Mouse (Mus musculus): ENCODE results near the gene Snx29. TPM values are rescaled to one million over a fixed set of nuclear protein-coding genes. Genes with fewer than 3 reads are reported as not detected.
A peak's percentile ranks its signal among the peaks of the same experiment; 100 is the strongest.
"Not testable (repeated sequence)": the region's sequence is repeated elsewhere in the genome, so short reads cannot be mapped to it uniquely, and the experiment has no call there.

Snx29 gene
- polyA plus RNA-seq, 1 experiment = 9.1 TPM

DNA sequence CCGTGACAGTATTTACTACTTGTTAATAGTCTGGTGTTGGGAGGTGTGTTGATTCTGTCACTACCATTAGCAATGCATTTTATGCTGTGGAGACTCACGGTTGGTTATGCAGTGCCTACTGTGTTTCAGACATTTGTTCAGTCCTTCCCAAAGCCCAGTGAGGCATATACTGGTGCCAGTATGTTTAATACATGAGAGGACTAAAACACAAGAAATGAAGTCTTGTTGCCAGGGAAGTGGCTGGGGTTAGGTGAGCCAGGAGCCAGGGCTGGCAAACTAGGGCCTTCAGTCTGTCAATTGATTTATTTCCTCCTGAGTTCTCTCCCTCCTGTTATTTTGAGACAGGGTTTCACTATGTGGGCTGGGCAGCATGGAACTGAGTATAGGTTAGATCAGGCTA is 154.3 kb downstream of the Snx29 start:
- no peak for DNase-seq (ENCODE audit: extremely low spot score in 1 of 2, low spot score in 1 of 2)

DNA sequence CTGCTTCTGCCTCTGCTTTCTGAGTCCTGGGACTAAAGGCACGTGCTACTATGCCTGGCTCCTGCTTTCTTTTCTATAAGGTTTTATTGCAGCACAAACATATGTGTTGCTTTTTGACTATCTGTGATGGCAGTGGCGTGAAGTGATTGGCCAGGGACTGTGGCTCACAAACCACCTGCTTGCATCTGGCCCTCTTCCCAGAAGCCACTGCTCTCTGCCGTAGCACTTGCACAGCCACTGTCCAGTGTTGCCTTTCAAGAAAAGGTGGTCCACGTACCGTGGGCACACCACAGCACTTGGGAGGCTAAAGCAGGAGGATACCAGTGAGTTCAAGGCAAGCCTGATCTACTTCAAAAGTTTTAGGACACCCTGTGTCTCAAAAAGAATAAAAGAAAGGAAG is 154.9 kb downstream of the Snx29 start:
- DNase-seq (ENCODE audit: extremely low spot score in 1 of 2, low spot score in 1 of 2) = no peak

DNA sequence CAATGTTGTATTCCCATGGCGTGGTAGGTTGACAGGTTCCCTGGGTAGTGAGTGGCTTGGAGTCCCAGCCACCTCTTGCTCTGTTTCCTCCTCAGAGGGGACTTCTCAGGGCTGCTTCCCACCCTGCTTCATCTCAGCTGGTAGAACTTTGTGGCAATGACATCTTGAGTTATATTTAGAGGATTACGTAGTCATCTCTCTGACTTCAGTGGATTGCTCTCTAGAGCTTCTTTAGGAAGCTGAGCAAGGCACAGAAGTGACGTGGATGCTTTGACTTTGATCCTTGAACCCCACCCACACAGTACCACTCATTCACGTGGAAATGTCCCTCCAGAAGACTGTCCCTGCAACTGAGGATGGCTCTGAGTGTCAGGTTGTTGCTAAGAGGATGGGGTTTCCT is 156.9 kb downstream of the Snx29 start:
- DNase-seq (ENCODE audit: extremely low spot score in 1 of 2, low spot score in 1 of 2) = no peak

DNA sequence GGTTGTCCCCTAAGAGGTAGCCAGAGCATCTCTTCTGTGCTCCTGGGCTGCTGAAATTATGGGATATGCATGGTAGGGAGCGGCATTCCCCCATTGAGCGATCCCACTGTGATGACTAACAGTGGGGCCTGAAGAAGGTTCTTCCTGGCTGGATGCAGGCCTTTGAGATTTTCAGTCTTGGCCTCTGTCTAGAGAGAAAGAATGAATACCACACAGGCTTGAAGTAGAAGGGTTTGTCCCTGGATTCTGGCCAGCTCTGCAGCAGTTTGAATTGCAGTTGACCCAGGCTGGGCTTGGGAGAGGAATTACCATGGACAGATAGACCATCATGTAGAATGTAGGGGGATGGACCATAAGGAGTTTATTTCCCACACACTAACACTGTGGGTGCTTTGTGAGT is 159.5 kb downstream of the Snx29 start:
- no peak for DNase-seq (ENCODE audit: extremely low spot score in 1 of 2, low spot score in 1 of 2)

DNA sequence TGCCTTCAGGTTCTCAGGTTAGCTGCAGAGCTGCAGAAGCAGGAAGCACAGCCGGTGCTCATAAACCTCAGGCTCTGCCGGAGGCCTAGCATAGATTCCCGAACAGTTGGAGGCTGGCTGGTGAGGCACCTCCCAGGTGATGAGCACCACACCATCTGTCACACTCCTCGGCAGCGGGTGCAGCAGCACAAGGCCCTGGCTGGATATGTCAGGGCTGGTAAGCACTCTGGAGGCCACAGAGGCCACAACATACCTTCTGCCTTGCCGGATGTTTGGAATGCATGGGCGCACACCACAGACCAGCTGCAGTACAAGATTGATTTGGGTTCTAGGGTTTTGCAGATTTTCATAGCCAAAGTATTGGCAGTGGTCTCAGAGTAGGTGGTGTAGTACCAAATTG is 172.2 kb downstream of the Snx29 start:
- no peak for DNase-seq (ENCODE audit: extremely low spot score in 1 of 2, low spot score in 1 of 2)

DNA sequence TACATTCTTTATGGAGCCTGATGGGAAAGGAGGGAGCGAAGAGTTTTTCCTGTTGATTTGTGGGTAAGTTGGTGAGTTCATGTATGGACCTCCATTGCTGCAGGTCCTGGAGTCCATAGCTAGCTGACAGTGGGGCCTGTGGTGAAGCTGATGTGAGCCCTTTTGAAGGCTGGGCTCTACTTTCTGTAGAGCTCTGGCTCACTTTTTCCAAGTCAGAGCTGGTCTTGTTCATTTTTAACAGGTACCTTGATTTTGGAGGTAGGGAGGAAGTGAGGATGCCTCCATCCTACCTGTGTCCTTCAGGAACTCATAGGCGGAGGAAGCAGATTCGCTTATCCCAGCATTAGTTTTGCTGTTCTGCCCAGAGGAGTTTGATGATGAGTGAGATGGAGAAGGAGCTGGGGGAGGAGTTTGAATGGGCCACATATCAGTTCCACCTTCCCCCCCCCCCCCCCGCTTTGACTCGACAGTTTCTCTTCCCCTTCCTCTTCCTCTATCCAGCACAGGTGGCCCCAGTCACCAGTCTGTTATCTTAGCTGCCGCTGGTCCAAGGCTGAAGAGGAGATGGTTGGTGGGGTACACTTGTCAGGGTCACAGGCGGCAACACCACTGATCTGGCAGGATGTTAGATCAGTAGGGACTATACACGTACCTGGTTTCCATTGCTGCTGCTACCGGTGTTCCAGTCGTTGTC is 173.4 kb downstream of the Snx29 start:
- no peak for DNase-seq (ENCODE audit: extremely low spot score in 1 of 2, low spot score in 1 of 2)

DNA sequence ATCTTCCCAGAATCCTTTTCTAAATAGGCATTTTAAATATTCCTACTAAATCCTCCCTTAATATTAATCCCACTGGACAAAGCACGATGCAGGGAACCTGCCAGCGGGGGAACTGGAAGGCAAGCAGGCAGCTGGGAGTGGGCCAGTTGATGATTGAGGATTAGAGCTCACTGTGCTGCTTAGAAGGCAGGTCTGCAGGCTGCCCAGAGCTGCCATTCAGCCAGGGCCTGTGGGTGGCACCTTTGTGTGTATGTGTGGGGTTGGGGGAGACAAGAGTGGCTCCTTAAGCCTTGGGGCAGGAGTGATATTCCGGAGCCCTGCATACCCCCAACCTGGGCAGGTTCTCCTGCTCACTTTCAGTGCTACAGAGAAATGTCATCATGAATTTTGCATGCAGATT is 174.0 kb downstream of the Snx29 start:
- no peak for DNase-seq (ENCODE audit: extremely low spot score in 1 of 2, low spot score in 1 of 2)

DNA sequence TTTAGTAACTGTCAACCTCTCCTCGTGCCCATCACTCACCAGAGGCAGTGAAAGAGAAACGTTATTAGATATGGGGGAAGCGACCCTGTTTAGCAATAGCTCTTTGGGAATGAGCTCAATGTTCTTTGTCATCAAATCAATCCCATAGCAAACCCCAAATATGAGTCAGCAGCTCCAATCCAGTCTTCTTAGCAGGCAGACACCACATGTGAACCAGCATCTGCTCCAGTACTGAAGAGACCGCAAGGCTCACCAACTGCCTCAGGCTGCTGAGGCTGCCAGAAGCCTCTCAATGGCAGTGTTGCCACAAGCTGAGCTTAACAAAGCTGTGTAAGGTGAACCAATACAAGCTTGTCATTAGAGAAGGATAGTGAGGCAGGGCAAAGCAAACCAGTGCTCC is 177.4 kb downstream of the Snx29 start:
- no peak for DNase-seq (ENCODE audit: extremely low spot score in 1 of 2, low spot score in 1 of 2)

DNA sequence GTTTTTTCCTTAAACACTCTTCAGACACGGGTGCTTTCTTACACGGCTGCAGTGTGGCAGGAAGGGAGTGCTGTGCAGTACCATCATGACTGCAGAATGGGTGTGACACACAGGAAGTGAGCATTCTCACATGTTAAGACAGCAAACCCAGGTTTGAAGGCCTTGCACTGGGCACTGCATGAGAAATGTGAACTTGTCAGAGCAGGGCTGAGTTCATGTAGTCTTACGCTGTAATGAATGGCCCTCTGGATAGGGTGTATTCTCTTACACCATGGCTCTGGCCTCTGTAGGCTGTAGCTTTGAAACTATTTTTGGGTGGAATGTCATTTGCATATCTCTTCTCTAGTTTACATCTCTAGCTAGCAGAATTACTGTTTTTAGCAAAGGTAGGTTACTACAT is 178.4 kb downstream of the Snx29 start:
- DNase-seq (ENCODE audit: extremely low spot score in 1 of 2, low spot score in 1 of 2) = no peak

DNA sequence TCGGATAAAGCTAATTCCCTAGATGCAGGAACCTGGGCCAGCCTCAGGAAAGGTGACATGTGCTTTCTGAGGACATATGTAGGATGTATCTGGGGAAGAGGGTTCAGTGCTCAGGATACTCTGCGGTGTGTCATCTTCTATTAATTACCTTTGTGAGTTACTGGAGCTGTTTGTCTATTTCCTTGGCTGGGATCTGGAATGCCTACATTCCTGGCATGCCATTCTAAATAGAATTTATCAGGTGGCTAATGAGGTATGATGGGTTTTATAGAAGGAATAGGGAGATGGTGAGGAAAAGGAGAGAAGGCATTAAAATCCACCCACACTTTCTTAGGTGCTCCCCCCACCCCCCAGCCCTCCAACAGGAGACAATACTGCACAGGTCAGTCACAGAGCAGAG is 178.9 kb downstream of the Snx29 start:
- DNase-seq (ENCODE audit: extremely low spot score in 1 of 2, low spot score in 1 of 2) = no peak

DNA sequence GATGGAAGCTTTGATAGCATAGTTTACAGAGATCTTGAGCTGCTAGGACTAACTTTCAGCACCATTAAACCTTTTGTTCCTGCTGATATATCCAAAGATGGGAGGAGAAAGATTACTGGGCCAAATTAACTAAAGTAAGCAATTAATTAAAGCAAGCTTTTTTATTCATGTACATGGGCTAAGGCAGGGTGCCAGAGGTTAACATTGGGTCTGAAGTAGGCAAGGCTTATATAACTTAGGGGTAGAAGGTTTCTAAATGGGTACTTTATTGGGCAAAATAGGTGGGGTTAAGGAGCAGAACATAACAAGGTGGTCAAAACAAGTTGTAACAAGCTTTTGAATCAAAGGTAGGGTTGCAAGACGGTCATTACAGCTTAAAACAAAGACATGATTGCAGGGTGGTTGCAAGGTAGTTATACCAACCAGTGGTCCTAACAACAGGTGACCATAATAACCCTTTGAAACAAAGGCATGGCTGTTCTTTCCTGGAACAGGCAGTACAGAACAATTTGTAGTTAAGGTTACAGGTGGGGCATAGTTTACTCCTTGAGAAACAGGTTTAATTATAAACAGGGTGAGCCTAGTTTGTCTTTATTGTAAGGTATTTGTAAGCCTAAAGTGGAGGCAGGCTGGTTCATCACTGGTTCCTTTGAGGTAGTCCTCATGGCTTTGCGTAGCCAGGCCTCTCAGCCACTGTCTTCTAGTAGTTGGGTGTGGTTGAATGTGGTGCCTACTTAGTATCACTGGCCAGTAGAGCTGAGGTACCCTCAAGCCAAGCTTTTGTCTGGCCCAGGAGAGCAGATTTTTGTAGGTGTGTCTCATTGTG is 182.2 kb downstream of the Snx29 start:
- no peak for DNase-seq (ENCODE audit: extremely low spot score in 1 of 2, low spot score in 1 of 2)

DNA sequence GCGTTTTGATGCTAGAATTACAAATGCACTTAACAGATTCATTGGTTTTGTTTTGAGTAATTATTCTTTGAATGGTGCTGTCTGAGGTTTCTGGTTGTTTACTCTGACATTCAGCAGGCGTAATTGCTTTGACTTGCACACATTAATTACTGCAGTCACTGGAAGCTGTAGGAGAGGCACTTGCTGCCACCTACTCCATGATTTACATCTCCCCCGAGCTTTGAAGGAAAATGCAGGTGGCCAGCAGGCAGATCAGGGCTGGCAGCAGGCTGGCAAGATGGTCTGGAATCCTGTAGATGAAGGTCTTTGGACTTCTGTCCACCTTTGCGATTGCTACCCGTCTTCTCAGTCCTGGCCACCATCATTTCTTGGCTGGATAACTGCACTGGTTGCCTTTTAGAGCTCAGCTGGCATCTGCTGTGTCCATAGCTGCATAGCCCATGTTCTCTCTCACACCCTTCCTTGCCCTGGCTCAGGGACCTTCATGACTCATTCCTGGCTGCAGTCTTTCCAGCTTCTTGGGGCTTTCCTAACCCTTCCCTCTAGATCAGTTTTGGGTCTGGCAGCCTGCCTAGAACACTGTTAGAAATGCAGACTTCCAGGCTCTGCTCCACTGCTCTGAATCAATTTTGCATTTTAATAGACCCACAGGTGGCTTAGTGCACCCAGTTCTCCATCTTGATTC is 182.9 kb downstream of the Snx29 start:
- peak in 1 of 2 experiments; percentile 37 for DNase-seq (ENCODE audit: extremely low spot score in 1 of 2, low spot score in 1 of 2)

DNA sequence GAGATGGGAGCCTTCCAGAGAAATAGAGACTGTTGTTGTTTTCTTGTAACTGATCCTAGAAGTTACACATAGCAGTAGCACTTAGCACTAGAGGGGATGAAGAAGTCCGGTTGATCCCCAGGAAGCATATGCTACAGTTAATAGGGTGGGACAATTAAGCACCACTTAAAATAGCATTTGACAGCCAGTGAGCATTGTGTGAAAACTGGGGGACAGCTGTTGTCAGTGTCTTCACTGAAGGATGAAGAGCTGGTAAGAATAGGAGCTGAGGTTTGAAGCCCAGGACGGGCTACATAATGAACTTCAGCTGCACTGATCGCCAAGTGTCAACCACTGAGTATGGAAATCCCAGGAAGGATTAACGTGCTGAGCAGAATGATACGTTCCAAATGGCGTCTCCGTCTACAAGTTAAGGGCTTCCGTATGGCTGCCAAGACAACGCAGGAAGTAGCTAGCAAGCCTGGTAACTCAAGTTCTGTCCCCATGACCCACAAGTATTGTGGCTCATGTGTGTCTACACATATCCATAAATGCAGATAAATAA is 184.6 kb downstream of the Snx29 start:
- DNase-seq (ENCODE audit: extremely low spot score in 1 of 2, low spot score in 1 of 2) = no peak

DNA sequence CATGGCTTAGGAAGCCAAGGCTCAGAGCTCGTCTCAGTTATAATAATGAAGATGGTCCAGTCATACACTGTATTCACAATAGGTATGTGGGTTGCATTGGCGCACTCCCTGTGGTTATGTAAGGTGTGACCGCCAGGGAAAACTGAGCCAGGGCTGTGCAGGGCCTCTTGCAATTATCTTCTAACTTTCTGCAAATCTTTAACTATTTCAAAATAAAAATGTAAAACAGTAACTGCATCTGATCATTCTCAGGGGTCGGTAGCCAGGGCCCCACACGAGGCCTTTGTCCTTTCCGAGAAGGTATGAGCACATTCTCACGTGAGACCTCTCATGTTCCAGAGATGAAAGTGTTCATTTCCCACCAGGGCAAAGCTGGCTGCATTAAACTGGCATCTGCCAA is 185.6 kb downstream of the Snx29 start:
- no peak for DNase-seq (ENCODE audit: extremely low spot score in 1 of 2, low spot score in 1 of 2)

DNA sequence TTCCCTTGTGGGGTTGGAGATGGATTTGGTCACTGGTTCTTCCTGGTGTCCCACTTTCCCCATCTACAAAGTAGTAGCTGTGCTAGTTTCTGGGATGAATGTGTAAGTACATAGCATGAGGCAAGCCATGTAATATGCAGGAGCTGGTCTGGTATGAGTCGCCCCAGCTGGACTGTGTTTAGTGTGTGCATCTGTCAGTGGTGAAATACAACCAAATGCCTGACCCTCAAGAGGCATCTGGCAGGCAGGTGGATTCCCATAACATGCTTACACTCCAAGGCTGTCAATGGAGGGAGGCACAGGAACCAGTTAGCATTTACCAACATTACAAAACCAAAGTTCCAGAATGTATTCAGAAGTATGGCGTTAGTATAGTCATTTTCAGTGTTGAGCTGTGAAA is 187.7 kb downstream of the Snx29 start:
- no peak for DNase-seq (ENCODE audit: extremely low spot score in 1 of 2, low spot score in 1 of 2)

DNA sequence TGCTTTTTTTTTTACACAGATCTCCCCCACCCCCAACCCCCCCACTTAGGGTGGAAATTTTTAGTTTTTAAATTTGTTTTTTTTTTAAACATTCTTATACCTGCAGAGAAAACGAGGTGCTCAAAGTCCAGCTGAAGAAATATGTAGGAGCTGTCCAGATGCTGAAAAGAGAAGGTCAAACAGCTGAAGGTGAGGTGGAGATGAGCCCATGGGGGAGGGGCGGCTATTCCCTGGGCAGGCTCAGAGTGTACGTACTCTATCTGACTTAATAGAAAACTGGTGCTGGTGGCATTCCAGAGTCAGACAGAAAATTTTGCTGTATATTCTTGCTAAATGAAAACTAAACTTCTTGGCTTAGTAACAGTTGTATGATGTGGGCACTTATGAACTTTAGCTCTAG is 188.1 kb downstream of the Snx29 start:
- DNase-seq (ENCODE audit: extremely low spot score in 1 of 2, low spot score in 1 of 2) = no peak

DNA sequence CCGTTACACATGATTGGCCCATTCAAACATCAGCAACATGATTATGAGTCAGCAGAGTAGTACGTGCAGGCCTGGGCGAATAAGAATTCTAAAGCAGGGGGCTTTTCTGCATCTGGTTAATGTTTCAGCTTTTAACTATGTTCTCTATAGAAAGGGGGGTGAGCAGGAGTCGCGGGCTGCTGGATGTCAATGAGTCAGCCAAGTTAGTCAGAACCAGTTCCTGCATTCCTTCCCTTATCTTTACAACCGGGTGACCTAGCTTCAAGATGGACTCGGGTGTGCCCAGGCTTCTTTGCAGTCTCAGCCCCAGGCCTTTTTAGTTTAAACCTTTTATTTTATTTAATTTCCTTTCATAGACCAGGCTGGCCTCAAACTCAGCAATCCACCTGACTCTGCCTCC is 189.0 kb downstream of the Snx29 start:
- not testable (repeated sequence) for DNase-seq (ENCODE audit: extremely low spot score in 1 of 2, low spot score in 1 of 2)

DNA sequence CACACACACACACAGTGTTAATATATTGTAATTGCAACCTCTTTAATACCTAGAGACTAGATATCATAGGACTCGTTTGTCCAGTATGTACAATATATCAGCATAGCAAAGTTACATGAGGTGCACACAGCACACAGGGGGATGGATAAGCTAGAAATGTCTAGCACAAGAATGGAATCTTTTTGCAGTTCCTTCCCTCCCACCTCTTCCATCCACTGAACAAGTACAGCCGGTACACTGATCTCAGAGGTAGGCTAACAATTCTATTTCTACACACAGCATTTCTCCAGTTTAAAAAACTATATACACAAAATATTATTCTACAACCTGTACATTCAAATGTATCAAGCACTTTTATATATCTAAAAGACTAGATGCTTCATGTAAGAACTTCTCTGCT is 194.0 kb downstream of the Snx29 start:
- peak in 1 of 2 experiments; percentile 28 for DNase-seq (ENCODE audit: extremely low spot score in 1 of 2, low spot score in 1 of 2)

DNA sequence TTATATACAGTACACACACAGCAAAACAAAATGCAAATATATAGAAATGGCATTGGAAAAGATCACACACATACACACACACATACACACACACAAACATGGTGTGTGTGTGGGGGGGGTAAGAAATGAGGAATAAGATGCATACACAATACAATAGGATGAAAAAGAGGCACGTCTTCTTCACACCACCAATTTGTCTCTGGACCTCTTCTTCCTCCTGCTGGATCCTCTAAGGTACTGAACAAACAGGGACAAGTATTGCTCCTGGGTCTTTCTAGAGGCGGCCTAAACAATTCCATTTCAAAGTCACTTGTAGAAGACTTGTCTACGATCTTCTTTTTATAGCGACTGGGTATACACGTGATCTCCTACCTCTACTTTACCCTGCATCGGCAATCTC is 194.7 kb downstream of the Snx29 start:
- DNase-seq (ENCODE audit: extremely low spot score in 1 of 2, low spot score in 1 of 2) = no peak

DNA sequence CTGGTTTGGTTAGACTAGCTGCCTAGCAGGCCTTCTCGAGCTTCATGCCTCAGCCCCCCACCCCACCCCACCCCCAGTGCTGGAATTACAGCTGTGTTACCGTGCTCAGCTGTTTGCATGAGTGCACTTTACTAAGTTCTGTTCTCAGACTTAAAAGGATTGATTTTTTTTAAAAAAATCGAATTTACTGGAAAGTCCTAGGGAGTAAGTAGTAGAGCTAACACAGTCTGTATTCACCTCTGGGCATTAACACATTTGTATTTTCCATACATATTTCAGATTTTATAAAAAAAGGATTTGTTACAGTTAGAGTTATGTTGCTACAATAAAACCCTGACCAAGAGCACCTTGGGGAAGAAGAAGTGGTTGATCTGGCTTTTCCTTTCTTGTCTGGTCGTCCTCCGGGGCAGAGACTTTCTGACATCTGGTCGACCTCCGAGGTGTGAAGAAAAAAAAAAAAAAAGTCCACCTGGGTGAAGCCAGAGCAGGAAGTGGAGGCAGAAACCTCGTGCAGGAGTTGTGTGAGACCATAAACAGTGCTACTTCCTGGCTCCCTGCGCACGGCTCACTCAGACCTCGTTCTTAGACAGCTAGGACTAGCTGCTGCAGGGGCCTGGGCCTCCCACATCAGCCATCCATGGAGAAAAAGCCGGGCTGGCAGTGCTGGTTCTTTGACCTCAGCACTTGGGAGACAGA is 196.2 kb downstream of the Snx29 start:
- DNase-seq (ENCODE audit: extremely low spot score in 1 of 2, low spot score in 1 of 2) = no peak

Data from frontal cortex, adult 2 months (tissue).